ENCODE assay signal across 28 mouse cellular contexts in genomic region chr19:31197076-31197475, GRCm38 (mm10).
"Had no signal": no experiment of that assay in that cellular context is flagged by ENCODE, and none has a peak within 500 bp of the region (broad histone marks: within the 10 kb centered on the region; RNA-seq: fewer than 3 reads in every experiment).

No protein-coding gene starts in this region.

- DNase-seq: forebrain, postnatal 0 days; gastrocnemius, postnatal 14 days; gastrocnemius, postnatal 36 days; heart, adult 18-20 months; heart, postnatal 10 days; heart, postnatal 4 days; kidney, adult 2 months; kidney, adult 9 months; kidney, postnatal 14 days; kidney, postnatal 36 days; layer of hippocampus, adult 9-11 months; layer of hippocampus, postnatal 36 days; left cerebral cortex, postnatal 4 days had no signal

- ATAC-seq: forebrain, postnatal 0 days; hindbrain, embryonic 16.5 days; inflammation-experienced regulatory T-cells, adult 6 months; intestine, embryonic 15.5 days; intestine, postnatal 0 days; liver, embryonic 12.5 days had no signal

- H3K4me2 ChIP-seq: heart, embryonic 12.5 days; hindbrain, embryonic 12.5 days; hindbrain, embryonic 14.5 days; intestine, embryonic 15.5 days; kidney, embryonic 15.5 days; limb, embryonic 13.5 days; limb, embryonic 15.5 days; liver, embryonic 12.5 days had no signal

- H3K9ac ChIP-seq: forebrain, postnatal 0 days; heart, embryonic 12.5 days; hindbrain, embryonic 12.5 days; hindbrain, embryonic 14.5 days; intestine, embryonic 15.5 days; kidney, embryonic 15.5 days; limb, embryonic 13.5 days; limb, embryonic 15.5 days; liver, embryonic 12.5 days; liver, embryonic 14.5 days had no signal

- H3K27ac ChIP-seq: heart, embryonic 10.5 days; hindbrain, embryonic 10.5 days; hindbrain, embryonic 12.5 days; hindbrain, embryonic 14.5 days; intestine, embryonic 15.5 days; kidney, embryonic 15.5 days; kidney, postnatal 0 days; limb, embryonic 13.5 days; limb, embryonic 15.5 days; liver, embryonic 12.5 days; liver, embryonic 14.5 days had no signal

- H3K9me3 ChIP-seq: heart, embryonic 10.5 days; heart, embryonic 12.5 days; hindbrain, embryonic 10.5 days; hindbrain, embryonic 12.5 days; intestine, embryonic 15.5 days; kidney, embryonic 15.5 days; limb, embryonic 13.5 days; limb, embryonic 15.5 days; liver, embryonic 12.5 days had no signal

- H3K4me1 ChIP-seq: intestine, embryonic 15.5 days; kidney, embryonic 15.5 days; limb, embryonic 15.5 days; liver, embryonic 12.5 days had no signal

- H3K4me3 ChIP-seq: heart, embryonic 10.5 days; heart, embryonic 12.5 days; hindbrain, embryonic 10.5 days; hindbrain, embryonic 12.5 days; intestine, embryonic 15.5 days; kidney, embryonic 15.5 days; limb, embryonic 13.5 days; limb, embryonic 15.5 days; liver, embryonic 12.5 days had no signal

- H3K36me3 ChIP-seq: heart, embryonic 10.5 days; heart, embryonic 12.5 days; hindbrain, embryonic 10.5 days; hindbrain, embryonic 12.5 days; intestine, embryonic 15.5 days; kidney, embryonic 15.5 days; limb, embryonic 13.5 days; limb, embryonic 15.5 days; liver, embryonic 12.5 days had no signal

- H3K27me3 ChIP-seq: heart, embryonic 12.5 days; hindbrain, embryonic 12.5 days; intestine, embryonic 15.5 days; kidney, embryonic 15.5 days; limb, embryonic 13.5 days; limb, embryonic 15.5 days; liver, embryonic 12.5 days had no signal
